Mouse (Mus musculus): ENCODE results near the gene Krtap16-1.

DNA sequence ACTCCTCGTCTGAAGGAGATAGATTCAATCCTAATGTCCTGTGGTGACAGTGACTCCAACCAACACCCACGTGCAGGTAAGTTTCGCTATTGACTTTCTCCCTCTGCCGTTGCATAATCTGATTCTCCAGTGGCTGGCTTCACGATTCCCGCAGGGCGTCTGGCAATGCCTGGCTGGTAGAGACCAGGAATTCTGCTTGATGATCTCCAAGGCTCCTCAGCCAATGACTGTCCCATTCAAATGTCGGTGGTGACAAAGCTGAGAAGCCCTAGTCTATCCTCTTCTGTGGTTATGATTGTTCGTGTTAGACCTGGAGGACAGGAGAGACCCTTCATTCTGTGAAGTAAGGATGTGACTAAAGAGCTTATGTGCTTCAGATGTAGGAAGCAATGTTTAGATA is 3.7 kb downstream of the Krtap16-1 start:
- TF ChIP-seq POLR2A (IDR thresholded peaks at IDR 0.05; ENCODE audit: low read depth, low read length) (no peak), CTCF (IDR thresholded peaks at IDR 0.05; ENCODE audit: extremely low read depth, insufficient read depth, insufficient read length, insufficient replicate concordance) (no peak)
